9 mouse cellular contexts compared by ENCODE assay signal in genomic region chr1:130371895-130372528, GRCm38 (mm10). TPM values are rescaled to one million over a fixed set of nuclear protein-coding genes. Genes with fewer than 3 reads are reported as not detected.
DNase-seq lines count a peak whose midpoint lies in the region; ATAC-seq lines count a peak whose summit lies in the region.
"Had no signal": no experiment of that assay in that cellular context is flagged by ENCODE, and none has a peak within 500 bp of the region (broad histone marks: within the 10 kb centered on the region; RNA-seq: fewer than 3 reads in every experiment).

No protein-coding gene starts in this region.

- ATAC-seq in hematopoietic stem cell, adult 5-6 weeks (replicated peaks in 1 of 2; ENCODE audit: insufficient read depth in 1 of 2, low FRiP score in 2 of 2, low TSS enrichment in 1 of 2, low read depth in 1 of 2, poor library complexity in 2 of 2, severe bottlenecking in 2 of 2), result peak; percentile 39 to 66; a peak in 2 of 4 replicates

- DNase-seq in ovary, adult 18-20 months (ENCODE audit: low spot score), result peak; percentile 10
- no peak for DNase-seq in ovary, postnatal 36 days (ENCODE audit: low spot score)
- DNase-seq in adrenal gland, adult 2 months, result peak; percentile 55
- peak; percentile 76 for DNase-seq in embryo, embryonic 11 days
- peak; percentile 15 to 56 for DNase-seq in layer of hippocampus, adult 8-10 months (ENCODE audit: low spot score in 2 of 2)
- peak; percentile 72 for DNase-seq in lung, postnatal 36 days
- DNase-seq in splenic B cell, adult 2 months (ENCODE audit: low read depth, low spot score), result peak; percentile 74

- 0 out of 2 replicates have a peak, but pooled peaks cover 2% of the 10 kb centered on the region for H3K27me3 ChIP-seq in splenic B cell, adult 2 months (ENCODE audit: control insufficient read depth, insufficient read depth, low read length, poor library complexity, severe bottlenecking)

- H3K36me3 ChIP-seq in splenic B cell, adult 2 months (ENCODE audit: control insufficient read depth, insufficient read depth, low read length, poor library complexity, severe bottlenecking), result no peaks in the 10 kb centered on the region

RNA-seq across cellular contexts. Expression of gene Cd55b, which starts 50.8 kb away (rescaled TPM):
- total RNA-seq in adrenal gland, adult 2 months (2021), result under 1 TPM in 1 of 2 experiments, not detected in 1; 0.38 TPM
- not detected in 2 replicates for polyA plus RNA-seq in adrenal gland, adult 2 months (2012; rRNA removed)
- total RNA-seq in hematopoietic stem cell, adult 5-6 weeks (2017), result not detected in 2 replicates
- total RNA-seq in layer of hippocampus, adult 8-10 months (2022), result not detected
- polyA plus RNA-seq: erythroblast, embryonic 14.5 days had no signal
